Mouse (Mus musculus) MEL-GATA-1-ER (cell line): ENCODE results near the gene Rnd1.

Experiments
- DNase-seq: peaks from one replicate; pipeline ENCODE4 v3.0.0-alpha.2; 2012; ENCODE audit warnings: low read depth; ENCODE audit errors: extremely low read depth

Gene Rnd1

DNA sequence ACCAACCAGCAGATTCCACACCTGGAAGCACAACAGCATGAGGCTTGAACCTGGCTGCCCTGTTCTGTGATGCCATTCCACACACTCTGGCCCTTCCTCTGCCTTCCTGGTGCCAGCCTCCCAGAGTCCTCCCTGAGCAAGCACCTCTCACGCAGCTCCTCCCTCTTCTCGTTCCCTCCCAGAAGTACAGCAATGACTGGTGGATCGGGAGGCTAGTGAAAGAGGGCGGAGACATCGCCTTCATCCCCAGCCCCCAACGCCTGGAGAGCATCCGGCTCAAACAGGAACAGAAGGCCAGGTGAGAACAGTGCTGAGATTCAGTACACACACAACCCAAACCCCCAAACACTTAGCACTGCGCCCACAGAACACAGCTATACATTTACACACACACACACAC is 37.1 kb downstream of the Rnd1 start:
- no peak for DNase-seq

DNA sequence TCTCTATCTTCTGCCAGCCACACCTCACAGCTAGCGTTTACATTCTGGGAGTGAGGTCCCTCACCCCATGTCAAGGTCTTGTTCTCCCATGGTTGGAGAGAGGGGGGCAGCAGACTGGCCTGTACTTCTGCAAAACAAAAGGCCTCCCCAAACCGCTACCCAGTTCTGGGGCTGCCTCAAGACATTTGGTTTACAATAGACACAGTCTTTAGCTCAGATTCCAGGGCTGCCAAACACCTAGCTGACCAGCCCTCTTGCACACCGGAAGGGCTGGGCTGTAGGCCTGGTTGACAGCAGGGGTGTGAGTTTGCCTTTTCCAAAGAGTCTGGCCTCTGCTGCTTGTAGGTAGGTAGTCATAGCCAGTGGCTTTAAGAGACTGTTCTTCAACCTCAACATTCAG is 40.1 kb downstream of the Rnd1 start:
- DNase-seq, result no peak

DNA sequence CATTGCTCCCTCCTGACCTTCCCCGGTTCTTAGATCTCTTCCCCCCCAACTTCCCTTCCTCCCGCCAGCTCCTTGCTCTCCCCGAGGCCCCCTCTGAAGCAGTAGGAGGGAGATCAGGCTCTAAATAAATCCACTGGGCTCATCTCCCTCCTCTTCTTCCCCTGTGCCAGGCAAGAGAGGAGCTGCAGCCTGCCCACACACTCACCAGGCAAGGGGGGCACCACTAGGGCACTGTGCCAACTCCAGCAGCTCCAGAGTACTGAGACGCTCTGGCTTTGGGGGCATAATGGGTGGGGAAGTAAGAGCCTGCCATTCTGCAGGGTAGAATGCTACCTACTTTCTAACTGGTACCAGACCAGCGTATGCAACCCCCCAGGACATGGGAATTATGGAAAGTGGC is 40.7 kb downstream of the Rnd1 start:
- no peak for DNase-seq

DNA sequence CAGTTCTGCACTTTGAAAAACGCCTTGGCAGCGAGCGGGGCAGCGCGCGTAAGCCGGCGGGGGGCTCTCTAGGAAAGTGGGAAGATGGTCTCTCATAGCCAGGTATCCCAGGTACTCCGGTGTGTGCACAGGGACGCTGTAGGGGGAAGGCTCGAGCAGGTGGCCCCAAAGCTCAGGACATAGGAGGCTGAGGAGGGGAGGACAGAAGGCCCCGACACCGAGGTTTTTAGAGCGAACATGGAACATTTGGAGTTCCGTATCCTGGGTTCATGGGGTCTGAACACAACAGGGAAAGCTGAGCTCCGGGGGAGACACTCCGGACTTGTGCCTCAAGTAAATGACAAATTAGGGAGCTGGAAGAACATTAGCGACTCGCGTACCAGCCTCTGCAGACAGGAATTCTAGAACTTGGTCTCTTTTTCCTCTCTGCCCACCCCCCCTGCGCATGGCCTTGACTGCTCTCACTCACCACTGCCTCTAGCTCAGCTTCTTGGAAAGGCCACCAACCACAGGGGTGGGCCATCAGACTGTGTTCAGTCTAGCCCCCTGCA is 41.9 kb downstream of the Rnd1 start:
- no peak for DNase-seq

DNA sequence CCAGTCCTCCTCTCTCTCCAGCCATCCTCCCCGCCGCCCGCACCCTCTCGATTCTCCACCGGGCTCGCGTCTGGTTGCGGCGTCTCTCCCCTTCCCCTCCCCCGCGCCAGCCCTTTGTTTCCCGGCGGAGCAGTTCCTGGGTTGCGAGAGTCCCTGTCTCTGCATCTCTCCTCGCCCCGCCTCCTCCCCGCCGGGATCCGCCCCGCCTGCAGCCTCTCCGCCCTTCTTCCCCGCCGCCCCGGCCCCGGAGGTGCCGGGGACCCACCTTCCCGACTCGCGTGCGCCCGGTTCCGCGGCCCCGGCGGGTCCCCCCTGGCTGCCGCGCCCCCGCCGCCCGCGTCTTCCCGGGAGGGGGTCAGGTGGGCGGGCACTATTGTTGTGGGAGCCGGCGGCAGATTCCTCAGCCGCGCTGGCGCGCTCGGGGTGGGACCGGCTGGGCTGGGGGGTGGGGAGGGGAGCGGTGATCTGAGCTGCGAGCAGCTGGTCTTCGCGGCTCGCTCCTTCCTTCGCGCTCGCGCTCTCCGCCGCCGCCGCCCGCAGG is 42.6 kb downstream of the Rnd1 start:
- DNase-seq, result no peak

DNA sequence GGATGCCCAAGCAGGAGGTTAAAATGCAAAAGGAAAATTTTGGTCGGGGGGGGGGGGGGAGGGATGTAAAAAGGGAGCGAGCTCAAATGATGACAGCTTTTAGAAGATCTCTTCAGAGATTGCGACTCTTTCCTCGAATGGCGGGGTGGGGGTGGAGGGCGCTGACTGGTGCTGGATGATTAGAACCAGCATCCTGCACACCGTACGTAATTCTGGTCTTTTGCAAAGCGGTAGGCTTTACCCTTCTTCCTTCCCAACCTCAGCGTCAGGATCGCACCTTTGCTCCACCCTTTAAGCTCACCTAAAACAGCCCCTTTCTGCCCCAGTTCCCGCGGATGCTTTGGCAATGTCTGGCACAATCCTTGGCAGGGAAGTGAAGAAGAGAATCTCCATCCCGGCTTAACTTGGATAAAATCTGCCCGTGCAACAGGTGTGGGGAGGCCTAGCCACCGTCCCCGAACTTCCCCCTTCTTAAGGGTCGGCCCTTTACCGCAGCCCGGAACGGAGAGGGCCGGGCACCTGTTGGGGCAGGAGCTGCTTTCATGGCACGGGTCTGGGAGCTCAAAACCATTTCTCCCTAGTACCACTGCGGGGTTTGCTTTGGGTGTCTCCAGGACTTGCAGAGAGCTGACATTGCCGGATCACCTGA is 43.3 kb downstream of the Rnd1 start:
- DNase-seq, result no peak

DNA sequence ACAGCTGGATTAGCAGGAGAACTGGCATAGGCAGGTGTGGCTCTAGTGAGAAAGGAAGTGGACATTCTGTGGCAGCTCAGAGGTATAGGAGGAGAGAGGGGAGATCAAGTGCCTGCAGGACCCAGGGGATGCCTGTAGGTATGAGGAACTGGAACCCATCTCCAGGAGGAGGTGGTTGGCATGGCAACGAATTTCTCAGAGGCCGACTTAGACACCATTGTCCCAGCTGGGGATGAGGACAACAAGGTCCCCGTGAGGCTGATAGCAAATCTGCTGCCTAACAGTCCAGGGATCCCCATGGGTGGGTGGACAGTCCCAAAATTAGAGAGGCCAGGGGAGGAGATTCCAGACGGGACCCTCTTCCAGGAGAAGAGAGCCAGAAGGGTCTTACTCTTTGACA is 44.3 kb downstream of the Rnd1 start:
- DNase-seq, result no peak

DNA sequence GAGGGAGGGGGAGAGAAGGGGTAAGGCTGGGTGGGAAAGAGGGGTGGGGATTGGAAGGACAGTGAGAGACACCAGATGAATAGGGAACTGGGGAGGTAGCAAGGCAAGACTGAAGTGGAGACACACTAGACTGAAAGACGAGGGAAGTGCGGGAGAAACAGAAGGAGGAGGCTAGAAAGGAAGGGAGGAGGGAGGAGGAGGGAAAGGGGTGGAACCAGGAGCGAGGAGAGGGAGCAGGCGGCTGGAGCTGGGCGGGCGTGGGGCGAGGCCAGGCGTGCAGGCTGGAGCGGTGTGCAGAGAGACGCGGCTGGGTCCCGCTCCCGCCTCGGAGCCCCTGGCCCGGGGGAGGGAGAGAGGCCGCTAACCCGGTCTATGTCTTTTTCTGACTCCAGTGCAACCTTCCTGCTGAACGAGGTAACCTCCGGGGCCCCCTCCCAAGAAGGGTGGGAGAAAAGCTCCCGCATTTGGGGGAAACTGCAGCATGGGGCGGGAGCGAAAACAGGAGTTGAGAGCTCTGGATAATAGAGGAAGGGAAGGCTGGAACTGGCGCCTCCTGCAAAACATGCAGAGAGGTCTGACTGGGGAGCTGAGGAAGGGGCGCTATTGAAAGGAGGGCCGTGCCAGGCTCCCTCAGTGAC is 45.0 kb downstream of the Rnd1 start:
- peak; percentile 65 for DNase-seq

DNA sequence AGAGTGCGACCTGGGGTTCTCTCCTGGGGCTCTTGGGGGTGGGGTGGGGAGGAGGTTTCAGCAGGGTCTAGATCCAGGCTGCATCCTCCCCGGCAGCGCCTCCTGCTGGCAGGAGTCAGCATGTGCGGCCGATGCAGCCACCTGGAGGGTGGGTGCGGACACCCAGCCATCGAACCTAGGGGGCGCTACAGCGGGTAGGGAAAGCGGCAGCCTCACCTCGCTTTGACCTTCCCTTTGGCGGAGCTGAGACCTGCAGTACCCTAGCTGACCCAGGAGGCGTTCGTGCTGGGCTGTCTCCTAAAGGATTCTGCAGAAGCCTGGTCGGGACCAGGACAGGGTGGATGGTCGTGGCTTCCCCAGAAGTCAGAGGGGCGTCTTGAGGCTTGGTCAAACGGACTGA is 45.8 kb downstream of the Rnd1 start:
- DNase-seq, result peak; percentile 82

DNA sequence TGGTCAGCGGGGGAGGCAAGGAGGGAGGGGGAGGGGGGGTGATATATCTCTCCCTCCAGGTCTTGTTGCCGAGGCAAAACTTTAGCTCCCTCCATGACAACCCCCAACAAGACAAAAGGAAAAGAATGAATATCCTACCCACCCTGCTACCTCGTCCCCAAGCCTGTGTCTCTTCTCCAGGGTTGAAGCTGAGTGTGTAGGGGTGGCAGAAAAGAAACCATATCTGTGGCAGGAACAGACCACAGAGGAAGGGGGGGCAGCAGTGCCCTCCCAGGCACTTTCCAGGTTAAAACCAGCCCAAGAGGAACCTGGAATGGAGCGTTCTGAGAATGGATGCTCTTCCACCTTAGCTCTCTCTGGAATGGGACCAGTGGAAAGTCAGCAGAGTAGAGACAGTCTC is 46.7 kb downstream of the Rnd1 start, which contains the start of gene Cacnb3:
TSS of gene Cacnb3 (plus strand) at position 301 of the 400 bp plus-strand sequence.
- no peak for DNase-seq

DNA sequence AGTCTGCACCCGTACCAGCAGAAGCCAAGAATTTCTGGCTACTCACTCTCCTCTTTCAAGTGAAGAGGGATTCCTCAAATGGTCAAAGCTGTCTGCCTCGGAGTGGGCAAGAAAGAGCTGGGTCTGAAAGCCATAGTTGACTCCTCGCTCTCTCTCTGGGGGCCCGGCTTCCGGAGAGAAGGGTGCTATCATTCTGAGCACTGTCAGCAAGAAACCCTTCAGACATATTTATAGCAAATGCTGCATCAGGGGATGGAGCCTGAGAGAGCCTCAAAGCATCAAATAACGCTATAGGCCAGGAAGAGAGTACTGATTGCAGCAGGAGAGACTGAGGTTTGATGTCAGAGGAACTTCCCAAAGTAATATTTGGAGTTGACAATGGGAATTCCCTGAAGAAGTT is 47.8 kb downstream of the Rnd1 start:
- no peak for DNase-seq

DNA sequence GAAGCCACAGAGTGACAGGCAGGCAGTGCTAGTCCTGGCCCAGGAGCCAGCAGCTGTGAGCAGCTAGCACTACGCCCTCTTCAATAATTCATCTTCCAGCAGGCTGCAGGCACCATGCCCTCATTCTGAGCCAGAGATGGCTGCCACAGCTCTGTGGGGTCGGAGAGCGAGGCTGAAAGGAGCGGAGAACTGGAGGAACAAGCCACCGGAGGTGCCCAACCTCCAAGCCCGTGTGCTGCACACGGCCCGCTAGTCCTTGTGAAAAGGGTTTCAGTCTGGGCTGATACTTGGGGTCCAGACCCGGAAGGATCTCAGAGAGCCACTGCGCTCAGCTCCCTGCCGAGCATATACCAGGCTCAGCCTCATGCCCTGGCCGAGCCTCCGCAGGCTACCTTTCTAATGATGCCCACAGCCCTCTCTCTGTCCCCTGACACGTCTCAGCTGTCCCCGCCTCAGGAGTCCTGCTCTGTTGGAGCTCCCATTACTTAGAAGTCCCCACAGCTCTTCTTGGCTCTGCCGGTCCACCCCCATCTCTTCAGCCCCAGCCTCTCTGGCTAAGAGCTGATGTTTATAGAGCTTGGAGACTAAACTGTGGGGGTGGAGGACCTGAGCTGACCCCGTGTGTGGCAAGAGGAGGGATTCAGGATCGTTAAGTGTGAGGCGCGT is 48.5 kb downstream of the Rnd1 start:
- no peak for DNase-seq

DNA sequence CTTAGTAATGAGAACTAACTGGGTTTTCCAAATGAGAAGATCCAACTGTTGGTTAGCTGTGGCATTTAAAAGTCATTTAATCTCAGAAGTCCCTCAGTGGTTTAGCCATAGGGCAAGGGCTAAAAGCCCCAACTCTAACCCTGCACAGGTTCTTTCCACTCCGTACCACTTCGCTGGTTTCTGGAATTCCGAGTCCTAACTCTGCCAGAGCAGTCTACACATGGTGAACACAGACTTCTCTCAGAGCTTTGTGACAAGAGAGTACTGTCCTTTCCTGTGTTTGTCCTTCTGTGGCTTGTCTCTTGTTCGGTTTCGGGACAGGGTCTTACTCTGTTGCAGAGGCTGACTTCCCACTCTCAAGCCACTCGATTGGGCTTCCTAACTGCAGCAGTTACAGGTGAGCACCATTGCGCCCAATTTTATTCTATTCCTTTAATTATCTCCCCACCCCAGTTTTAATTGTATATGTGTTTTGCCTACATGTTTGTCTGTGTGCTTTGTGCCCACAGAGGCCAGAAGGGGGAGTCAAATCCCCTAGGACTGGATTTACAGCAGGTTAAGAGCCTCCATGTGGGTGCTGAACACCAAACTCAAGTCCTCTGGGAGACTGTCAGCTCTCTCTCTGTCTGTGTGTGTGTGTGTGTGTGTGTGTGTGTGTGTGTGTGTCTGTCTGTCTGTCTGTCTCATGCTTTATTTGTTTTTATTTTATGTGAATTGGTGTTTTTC is 50.6 kb downstream of the Rnd1 start:
- DNase-seq, result no peak

DNA sequence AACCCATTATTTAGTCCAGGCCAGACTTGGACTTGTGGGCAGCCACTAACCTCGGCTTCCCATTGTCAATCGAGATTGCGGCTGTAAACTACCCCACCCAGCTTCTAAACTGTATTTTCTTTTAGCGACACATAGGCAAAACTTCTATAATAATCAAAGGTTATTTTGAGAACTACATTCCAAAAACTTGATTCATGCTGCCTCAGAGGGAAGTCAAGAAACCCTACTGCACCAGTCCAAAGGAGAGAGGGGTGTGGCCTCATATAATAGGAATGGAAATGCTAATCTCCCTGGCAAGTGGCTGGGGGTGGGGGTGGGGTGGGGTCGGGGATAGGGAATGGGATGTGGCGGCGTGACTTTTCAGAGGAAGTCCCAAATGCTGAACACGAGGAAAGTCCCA is 51.2 kb downstream of the Rnd1 start:
- DNase-seq, result no peak

DNA sequence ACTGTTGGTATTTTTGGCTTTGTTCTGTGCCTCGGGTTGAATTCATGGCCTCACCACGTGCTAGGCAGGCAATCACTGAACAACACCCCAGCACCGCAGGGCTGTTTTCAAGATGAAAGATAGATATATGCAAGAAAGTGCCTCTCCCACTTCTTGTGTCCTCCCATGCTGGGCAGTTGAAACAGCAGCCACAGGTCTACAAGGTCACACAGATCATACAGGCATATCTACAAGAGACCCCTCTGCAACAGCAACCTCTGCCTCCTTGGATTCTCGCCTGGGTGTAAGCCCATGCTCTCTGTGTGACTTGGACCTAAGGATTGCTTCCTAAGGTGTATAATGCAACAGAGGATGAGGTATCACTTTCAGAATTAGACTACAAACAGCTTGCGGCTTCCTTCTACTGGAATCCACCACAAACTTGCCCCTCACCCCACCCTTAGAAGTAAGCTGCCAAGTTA is 53.9 kb downstream of the Rnd1 start:
- DNase-seq, result no peak

DNA sequence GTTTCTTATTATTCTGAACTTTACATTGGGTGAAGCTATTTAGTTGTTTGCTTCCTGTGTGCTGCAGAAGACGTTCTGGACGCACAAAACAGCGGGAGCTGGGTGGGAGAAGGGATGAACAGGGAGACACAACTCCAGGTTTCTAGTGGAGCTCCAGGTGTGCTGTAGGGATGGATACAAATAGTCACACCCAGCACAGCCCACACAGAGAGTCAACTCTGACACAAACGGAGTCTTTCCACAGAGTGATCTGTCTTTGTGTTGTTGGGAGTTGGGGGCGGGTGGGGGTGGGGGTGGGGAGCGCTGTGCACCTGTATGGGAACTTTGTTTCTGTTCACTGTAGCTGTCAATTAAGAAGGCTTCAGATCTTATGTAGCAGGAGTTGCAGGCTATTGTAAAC is 54.5 kb downstream of the Rnd1 start:
- no peak for DNase-seq

DNA sequence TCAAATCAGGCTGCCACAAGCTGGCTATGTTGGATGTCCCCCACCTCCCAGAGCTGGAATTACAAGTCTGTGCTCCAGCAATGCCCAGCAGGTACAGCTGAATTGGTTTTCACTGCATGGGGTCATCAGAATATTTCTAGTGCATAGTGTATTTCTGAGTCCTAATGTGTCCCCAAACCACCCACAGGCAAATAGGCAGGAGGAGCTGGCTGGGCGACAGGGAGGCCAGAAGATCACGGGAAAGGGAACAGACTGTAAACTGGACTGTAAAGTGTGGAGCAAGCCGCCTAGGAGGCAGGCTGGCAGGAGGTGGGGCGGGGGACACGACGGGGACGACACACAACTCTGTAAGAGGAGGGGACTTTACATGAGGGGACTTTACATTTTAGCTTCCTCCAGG is 55.1 kb downstream of the Rnd1 start:
- DNase-seq, result no peak

DNA sequence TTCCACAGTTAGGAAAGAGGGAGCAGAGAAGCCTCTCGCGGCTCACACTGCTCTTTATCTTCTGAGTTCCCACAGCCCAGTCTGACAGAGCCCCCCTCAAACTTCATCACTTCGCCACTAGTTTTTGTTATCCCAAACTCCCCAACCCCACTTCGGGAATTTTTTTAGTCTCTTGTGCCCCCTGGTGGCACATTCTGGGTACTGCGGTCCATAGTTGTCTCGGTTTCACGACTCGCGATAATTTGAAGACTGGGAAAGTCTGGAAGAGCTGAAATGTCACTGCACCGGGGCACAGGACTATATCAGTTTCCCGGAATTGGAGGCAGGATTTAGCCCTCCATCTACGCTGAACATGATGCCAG is 60.1 kb downstream of the Rnd1 start:
- no peak for DNase-seq

DNA sequence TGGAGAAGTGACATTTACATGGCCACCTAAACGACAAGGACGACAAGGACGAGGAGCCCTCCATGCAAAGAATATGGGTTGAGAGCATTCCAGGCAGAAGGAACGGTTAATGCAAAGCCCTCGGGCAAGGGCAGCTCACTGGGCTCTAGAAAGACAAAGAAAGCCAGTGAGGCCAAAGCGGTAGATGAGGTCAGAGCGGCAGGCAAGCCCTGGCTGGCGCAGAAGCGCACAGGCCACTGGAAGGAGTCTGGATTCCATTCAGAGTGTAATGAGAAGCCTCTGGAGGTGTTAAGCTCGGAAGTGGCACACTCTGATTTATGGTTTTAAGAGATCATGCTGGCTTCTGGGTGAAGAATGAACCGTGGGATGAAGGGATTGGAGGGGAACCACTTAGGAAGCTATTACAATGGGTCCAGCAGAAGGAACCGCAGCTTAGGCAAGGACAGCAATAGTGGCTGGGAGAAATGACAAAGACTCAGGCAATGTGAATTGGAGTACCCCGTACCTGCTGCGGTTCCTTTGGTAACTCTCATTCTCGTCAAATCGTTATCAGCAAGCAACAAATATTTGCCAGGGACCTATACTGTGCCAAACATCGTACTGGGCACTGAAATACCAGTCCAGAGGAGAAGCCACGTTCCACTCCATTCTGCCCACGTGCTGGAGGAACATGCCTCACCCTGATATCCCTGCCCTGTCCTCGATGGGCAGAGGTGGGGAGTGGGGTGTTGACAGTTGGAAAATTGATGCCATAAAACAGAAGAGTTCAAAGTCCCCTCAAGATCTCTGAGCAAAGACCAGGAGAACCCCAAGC is 60.7 kb downstream of the Rnd1 start:
- DNase-seq, result no peak

DNA sequence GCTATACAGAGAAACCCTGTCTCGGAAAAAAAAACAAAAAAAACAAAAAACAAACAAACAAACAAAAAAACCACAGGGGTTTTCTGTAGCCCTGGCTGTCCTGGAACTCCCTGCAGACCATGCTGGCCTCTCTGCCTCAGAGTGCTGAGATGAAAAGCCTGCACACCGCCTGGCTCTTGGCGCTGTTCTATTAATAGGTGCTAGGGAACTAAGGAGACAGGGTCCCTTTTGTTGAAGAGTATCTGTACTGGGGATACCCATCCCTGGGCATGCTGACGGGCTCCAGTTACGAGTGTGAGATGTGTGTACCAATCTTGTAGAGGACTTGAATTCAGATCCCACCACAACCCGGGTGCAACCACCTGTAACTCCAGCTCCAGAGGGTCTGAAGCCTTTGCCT is 61.5 kb downstream of the Rnd1 start:
- no peak for DNase-seq

DNA sequence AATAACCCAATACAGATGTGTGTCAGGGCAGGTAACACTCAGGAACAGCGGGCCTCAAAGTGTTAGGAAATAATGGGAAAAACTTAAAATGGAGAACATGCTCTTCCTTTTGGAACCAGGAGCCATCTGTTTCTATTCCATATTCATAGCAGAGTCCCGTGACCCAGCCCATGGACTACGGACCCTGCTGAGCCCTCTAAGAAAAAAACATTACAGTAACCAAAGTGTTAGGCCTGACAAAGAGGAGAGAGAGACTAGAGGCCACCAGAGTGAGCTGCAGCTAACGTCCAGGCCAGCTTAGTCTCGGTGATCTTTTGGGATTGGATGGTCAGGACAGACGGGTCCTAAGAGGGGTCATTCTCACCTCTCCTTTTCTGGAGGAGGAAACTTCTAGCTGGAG is 62.3 kb downstream of the Rnd1 start:
- DNase-seq, result no peak
